Mouse (Mus musculus) lung, postnatal 0 days (tissue): ENCODE data around the gene Napepld. TPM values are rescaled to one million over a fixed set of nuclear protein-coding genes. Genes with fewer than 3 reads are reported as not detected.

Source experiments
- ATAC-seq: fragments of 200-750 bp; cut with Nextera tagmentation; 2 replicates; pipeline ENCODE4 v1.8.0; 2017; ENCODE audit warnings: moderate library complexity
- DNase-seq: peaks from one replicate; pipeline ENCODE4 v3.0.0-alpha.2; 2016; ENCODE audit warnings: low spot score
- H3K27ac ChIP-seq: fragments of 300-500 bp; sonication (generic); 2 replicates; pipeline ENCODE4 v1.5.1; 2014; ENCODE audit warnings: antibody characterized with exemption, mild to moderate bottlenecking, low read length, mixed read lengths
- H3K27me3 ChIP-seq: fragments of 300-500 bp; sonication (generic); replicated peaks from 2 replicates; pipeline ENCODE4 v1.6.1; 2014; ENCODE audit warnings: low read length, mixed read lengths; ENCODE audit not compliant: insufficient read depth
- H3K36me3 ChIP-seq: fragments of 300-500 bp; sonication (generic); 2 replicates; pipeline ENCODE4 v1.6.1; 2014; ENCODE audit warnings: low read length, mixed read lengths; ENCODE audit not compliant: insufficient read depth
- H3K4me1 ChIP-seq: fragments of 300-500 bp; sonication (generic); 2 replicates; pipeline ENCODE4 v1.6.1; 2014; ENCODE audit warnings: antibody characterized with exemption, low read depth, low read length, mixed read lengths; ENCODE audit not compliant: insufficient read depth
- H3K4me2 ChIP-seq: fragments of 300-500 bp; sonication (generic); replicated peaks from 2 replicates; pipeline ENCODE4 v1.6.1; 2014; ENCODE audit warnings: low read depth, mild to moderate bottlenecking, low read length, moderate library complexity, mixed read lengths
- H3K4me3 ChIP-seq: fragments of 300-500 bp; sonication (generic); 2 replicates; pipeline ENCODE4 v1.5.1; 2014; ENCODE audit warnings: low read depth, low read length
- H3K9ac ChIP-seq: fragments of 300-500 bp; sonication (generic); replicated peaks from 2 replicates; pipeline ENCODE4 v1.6.1; 2014; ENCODE audit warnings: low read depth, mild to moderate bottlenecking
- H3K9me3 ChIP-seq: fragments of 300-500 bp; sonication (generic); 2 replicates; pipeline ENCODE4 v1.6.1; 2016; ENCODE audit warnings: low read length, mixed read lengths
- CTCF ChIP-seq: IDR thresholded peaks from 2 replicates; pipeline ENCODE4 v1.5.1; 2016; ENCODE audit warnings: antibody characterized with exemption, mild to moderate bottlenecking
- EP300 ChIP-seq: IDR thresholded peaks from 2 replicates; pipeline ENCODE4 v1.6.1; 2016; ENCODE audit warnings: antibody characterized with exemption, mild to moderate bottlenecking, control low read depth
- WGBS: fragments of 180-500 bp; shearing (Covaris S2); extraction: QIAGEN DNeasy Blood & Tissue Kit; methylation state at CpG from one replicate; pipeline ENCODE4 v1.1.7; 2014; 5-methylcytosine and 5-hydroxymethylcytosine counted together
- polyA plus RNA-seq: library from polyadenylated mRNA; unstranded; fragments of >200 nt; fragmentation: Nextera tagmentation; extraction: Ambion mirVana; gene quantifications from 2 replicates; pipeline ENCODE4 v1.2.1, GENCODE M21; 2015

Napepld gene
- polyA plus RNA-seq, 1 experiment from 2014 or later, result 2.5 TPM

GRCm38 (mm10) chr5:21732177-21732911 lies 31.1 kb upstream of the Napepld start:
- no peak overlapping the region for H3K4me3 ChIP-seq
- no peak for DNase-seq
- no peak overlapping the region for H3K27ac ChIP-seq
- ATAC-seq, result no peak
- H3K27me3 ChIP-seq, result no peaks in the 10 kb centered on the region
- no peaks in the 10 kb centered on the region for H3K9me3 ChIP-seq
- no peak overlapping the region for H3K4me2 ChIP-seq
- TF ChIP-seq CTCF, result no peak
- no peak for TF ChIP-seq EP300
- WGBS, result 76% methylated on average over 3 of the region's 3 CpGs
- no peaks in the 10 kb centered on the region for H3K36me3 ChIP-seq
- H3K4me1 ChIP-seq, result no peaks in the 10 kb centered on the region
- H3K9ac ChIP-seq, result no peak overlapping the region

GRCm38 (mm10) chr5:21729107-21729506 lies 27.9 kb upstream of the Napepld start:
- WGBS, result 80% methylated on average over 5 of the region's 5 CpGs
- Histone ChIP-seq H3K27me3 (no peaks in the 10 kb centered on the region), H3K4me2 (no peak overlapping the region), H3K4me3 (no peak overlapping the region), H3K27ac (no peak overlapping the region), H3K9me3 (no peaks in the 10 kb centered on the region), H3K4me1 (no peaks in the 10 kb centered on the region), H3K9ac (no peak overlapping the region), H3K36me3 (no peaks in the 10 kb centered on the region)
- DNase-seq (no peak), ATAC-seq (no peak)
- TF ChIP-seq EP300 (no peak), CTCF (no peak)

GRCm38 (mm10) chr5:21724872-21725271 lies 23.7 kb upstream of the Napepld start:
- Histone ChIP-seq H3K4me2 (no peak overlapping the region), H3K9me3 (no peaks in the 10 kb centered on the region), H3K27ac (no peak overlapping the region), H3K9ac (no peak overlapping the region), H3K4me1 (no peaks in the 10 kb centered on the region), H3K27me3 (no peaks in the 10 kb centered on the region), H3K36me3 (no peaks in the 10 kb centered on the region), H3K4me3 (no peak overlapping the region)
- DNase-seq (no peak), ATAC-seq (no peak)
- 45% methylated on average over 7 of the region's 7 CpGs for WGBS
- TF ChIP-seq CTCF (no peak), EP300 (no peak)

GRCm38 (mm10) chr5:21724427-21724826 lies 23.2 kb upstream of the Napepld start:
- ATAC-seq (no peak), DNase-seq (no peak)
- Histone ChIP-seq H3K9me3 (no peaks in the 10 kb centered on the region), H3K27ac (no peak overlapping the region), H3K36me3 (no peaks in the 10 kb centered on the region), H3K9ac (no peak overlapping the region), H3K4me2 (no peak overlapping the region), H3K4me3 (no peak overlapping the region), H3K4me1 (no peaks in the 10 kb centered on the region), H3K27me3 (no peaks in the 10 kb centered on the region)
- no peak for TF ChIP-seq EP300
- no peak for TF ChIP-seq CTCF
- WGBS, result 53% methylated on average over 1 of the region's 1 CpGs

GRCm38 (mm10) chr5:21719209-21719608 lies 18.0 kb upstream of the Napepld start:
- no peak overlapping the region for H3K9ac ChIP-seq
- H3K4me1 ChIP-seq, result no peaks in the 10 kb centered on the region

GRCm38 (mm10) chr5:21718546-21718945 lies 17.4 kb upstream of the Napepld start:
- H3K27me3 ChIP-seq, result no peaks in the 10 kb centered on the region
- no peaks in the 10 kb centered on the region for H3K9me3 ChIP-seq
- H3K4me3 ChIP-seq, result no peak overlapping the region
- H3K4me2 ChIP-seq, result no peak overlapping the region
- H3K4me1 ChIP-seq, result no peaks in the 10 kb centered on the region
- TF ChIP-seq CTCF, result no peak
- TF ChIP-seq EP300, result no peak
- no peak for DNase-seq
- 74% methylated on average over 5 of the region's 5 CpGs for WGBS
- H3K36me3 ChIP-seq, result no peaks in the 10 kb centered on the region
- no peak for ATAC-seq
- no peak overlapping the region for H3K27ac ChIP-seq
- no peak overlapping the region for H3K9ac ChIP-seq

More at GRCm38 (mm10) chr5:21719209-21719608, 18.0 kb upstream of the Napepld start:
- ATAC-seq (no peak), DNase-seq (no peak)
- no peak overlapping the region for H3K27ac ChIP-seq
- H3K4me3 ChIP-seq, result no peak overlapping the region
- no peaks in the 10 kb centered on the region for H3K36me3 ChIP-seq
- no peaks in the 10 kb centered on the region for H3K27me3 ChIP-seq
- H3K9me3 ChIP-seq, result no peaks in the 10 kb centered on the region
- WGBS, result 89% methylated on average over 2 of the region's 2 CpGs
- TF ChIP-seq CTCF (no peak), EP300 (no peak)
- no peak overlapping the region for H3K4me2 ChIP-seq
